Mouse (Mus musculus): ENCODE measurements around the gene Rnf126.
"Not testable (repeated sequence)": the region's sequence is repeated elsewhere in the genome, so short reads cannot be mapped to it uniquely, and the experiment has no call there.

The Rnf126 gene

DNA sequence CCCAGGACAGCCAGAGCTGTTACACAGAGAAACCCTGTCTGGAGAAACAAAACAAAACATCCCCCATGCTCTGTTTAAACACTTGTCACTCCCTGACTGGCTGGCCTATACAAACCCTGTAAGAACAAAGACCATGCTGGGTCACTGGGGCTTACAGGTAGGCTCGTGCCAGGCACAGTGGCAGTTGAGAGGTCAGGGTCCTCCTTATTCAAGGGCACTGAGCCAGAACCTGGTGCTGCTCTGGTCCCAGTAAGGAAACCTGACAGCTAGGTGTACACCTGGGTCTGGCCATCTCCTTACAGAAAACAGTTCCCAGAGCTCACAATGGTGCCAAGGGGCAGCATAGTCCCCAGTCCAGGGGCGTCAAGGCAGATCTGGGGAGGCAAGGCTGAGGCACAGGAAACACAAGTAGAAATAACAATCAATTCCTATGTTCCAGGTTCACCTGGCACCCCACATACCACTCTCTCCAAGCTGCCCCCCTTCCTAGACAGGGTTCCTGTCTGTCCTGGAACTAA lies 1.5 kb downstream of the Rnf126 start:
- DNase-seq = no peak

GRCm38 (mm10) chr10:79764234-79764633 lies 2.5 kb downstream of the Rnf126 start:
- no peak for DNase-seq

DNA sequence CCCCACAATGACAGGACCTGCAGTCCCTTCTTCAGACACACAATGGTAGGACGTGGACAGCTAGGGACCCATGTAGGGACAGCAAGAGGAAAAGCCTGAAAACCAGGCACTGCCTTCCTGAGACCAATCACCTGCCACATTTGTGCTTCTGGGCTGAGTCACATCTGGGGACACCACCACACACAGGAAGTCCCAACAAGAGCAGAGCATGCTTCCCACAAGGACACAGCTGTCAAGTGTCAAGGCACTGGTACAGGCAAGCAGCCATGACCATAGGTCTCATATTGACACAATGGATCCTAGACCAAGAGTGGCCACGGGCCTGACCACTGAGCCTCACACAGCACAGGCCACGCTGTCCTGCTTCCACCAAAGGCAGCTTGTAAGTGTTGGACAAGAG lies 3.9 kb downstream of the Rnf126 start:
- DNase-seq = no peak

- DNase-seq = no peak
These were observed 6.1 kb downstream of the Rnf126 start for GRCm38 (mm10) chr10:79760603-79761143.

GRCm38 (mm10) chr10:79759675-79760074 lies 7.1 kb downstream of the Rnf126 start:
- DNase-seq = not testable (repeated sequence)

DNA sequence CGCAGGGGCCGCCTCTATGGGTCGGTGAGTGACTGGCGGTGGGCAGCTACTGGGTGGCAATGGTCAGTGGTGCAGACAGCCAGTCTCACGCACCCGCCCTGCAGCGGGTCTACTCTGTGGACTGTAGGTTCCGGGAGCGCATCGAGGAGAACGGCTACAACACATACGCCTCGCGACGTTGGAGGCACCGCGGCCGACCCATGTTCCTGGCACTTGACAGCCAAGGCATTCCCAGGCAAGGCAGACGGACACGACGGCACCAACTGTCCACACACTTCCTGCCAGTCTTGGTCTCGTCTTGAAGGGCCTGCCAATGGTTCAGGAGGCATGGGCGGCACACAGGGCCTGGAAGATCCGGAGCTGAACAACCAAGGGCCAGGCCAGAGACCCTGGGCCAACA lies 10.1 kb downstream of the Rnf126 start:
- no peak for DNase-seq

GRCm38 (mm10) chr10:79755854-79756253 lies 10.9 kb downstream of the Rnf126 start:
- DNase-seq = no peak

DNA sequence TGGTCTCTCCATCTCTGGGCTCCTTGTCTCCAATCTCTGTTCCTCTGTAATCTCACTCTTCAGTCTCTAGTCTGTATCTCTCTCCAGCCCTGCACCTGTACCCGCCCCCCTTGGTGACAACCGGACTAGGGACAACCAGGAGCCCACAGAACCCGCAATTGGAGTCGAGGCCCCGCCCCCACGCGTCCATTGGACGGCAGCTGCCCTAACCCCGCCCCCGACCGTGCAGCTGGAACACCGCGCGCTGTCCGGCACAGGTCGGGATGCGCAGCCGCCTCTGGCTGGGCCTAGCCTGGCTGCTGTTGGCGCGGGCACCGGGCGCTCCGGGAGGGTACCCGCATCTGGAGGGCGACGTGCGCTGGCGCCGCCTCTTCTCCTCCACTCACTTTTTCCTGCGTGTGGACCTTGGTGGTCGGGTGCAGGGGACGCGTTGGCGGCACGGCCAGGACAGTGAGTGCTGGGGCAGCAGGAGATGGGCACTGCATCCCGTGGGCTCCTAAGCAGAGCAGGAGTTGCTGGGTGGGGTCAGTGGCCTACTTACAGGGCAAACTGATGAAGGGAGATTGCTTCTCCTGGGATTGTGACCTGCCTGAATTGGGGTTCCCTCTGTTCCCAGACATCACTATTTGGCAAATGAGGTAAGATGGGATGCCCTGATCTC lies 11.8 kb downstream of the Rnf126 start, which contains the start of gene Fgf22:
Gene Fgf22, plus strand, starts transcription at position 221 of the 661 bp plus-strand sequence.
- DNase-seq = peak in 1 of 2 experiments; percentile 38

DNA sequence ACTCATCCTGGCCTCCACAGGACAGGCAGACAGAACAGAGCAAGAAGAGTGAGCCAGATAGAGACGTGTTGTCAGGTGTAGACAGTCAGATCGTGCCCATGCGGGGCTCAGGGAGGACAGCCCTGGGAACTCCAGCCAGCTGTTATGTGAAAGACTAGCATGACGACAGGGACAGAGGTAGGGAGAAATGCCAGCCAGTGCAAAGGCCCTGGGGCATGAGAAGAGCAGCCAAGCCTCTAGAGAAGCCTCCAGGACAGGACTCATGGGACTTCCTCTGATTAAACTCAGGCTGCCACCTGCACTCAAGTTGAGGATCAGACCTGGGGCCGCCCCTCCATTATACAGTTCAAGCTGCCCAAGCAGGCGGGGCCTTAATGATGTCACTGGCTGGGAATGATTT lies 18.3 kb downstream of the Rnf126 start:
- DNase-seq = no peak

- no peak for DNase-seq
These were observed 20.0 kb downstream of the Rnf126 start for GRCm38 (mm10) chr10:79746774-79747151.

DNA sequence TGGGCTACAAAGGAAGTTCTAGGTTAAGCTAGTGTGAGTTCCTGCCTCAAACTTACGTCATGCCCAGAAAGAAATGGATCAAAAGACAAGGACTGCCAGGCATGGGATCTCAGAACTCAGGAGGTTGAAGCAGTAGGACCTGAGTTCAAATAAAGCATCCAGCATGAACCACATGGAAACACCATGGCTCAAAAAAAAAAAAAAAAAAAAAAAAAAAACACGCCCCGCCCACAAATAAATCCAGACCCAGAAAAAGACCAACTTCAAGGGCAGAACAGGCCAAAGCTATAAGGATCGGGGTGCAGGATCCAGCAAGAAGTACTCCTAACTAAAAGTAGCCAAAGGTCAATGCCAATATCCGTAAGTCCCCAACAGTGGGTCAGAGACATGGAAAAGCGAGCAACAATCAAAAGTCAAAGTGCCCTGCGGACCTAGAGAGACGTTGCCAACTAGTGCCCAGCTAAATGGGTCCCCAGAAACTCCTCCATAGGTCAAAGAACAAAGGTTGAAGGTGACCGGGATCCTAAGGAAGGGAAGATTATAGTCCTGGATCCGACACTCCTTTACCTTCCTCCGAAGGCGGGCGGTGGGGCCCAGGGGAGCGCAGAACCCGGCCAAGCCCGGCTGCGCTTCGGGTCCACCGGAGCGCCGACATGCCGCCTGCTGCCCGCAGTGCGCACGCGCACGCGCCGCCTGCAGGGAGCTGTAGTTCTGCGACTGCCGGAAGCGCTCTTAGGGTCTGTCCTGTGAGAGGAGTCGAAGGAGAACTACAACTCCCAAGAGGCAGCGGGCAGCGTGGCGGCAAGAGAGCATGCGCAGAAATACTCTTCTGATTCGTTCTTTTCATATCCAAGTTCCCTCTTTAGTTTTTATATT lies 20.6 kb downstream of the Rnf126 start, which contains the start of gene Polrmt:
Gene Polrmt, minus strand, starts transcription at position 684 of the 876 bp plus-strand sequence.
- peak; percentile 93 to 97 for DNase-seq

DNA sequence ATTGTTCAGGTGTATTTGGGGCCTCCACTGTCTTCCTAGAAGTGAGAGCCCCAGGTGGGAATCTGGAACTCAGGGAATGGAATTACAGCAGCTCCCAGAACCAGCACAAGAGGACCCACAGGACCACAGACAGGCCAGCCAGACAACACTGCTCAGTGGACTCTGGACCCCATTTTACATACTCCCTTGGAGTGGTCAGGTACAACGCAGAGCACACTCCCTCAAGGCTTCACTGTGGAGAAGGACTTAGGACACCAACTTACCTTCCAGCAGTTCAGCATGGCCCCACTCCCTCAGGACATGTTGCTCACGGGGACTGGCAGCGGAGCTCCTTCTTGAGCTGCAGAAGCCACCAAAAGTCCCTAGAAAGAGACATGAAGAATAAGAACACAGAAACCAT lies 21.3 kb downstream of the Rnf126 start:
- no peak for DNase-seq

DNA sequence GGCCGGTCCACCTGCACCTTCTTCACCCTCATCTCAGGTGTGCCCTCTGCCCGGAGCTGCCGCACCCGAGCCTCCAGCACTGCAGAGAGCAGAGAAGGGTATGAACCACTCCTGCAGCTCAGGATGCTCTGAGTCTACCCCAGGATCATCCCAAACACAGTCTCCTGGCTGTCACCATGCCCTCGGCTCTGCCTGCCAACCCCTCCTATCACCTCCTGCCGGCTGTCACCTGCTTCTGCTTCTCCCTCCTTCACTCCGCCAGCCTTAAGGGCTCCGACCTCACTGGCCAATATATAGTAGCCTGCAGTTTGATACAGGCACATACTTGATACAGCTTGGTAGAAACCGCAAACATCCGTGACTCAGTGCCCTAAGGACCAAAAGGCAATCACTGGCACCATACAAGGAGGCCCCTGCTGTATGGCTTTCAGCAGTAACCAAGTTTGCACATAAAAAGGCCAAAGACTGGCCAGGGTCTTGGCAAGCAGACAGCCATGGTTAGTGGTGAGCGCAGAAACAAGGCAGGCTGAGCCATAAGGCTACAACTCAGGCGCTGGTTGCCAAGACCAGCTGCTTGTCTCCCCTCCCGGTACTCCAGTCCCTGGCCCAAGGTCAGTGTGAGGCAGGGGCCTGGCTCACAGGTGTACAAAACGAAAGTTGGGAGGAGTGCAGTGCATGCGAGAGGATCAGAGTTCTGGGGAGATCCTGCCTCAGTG lies 22.9 kb downstream of the Rnf126 start:
- DNase-seq = no peak

DNA sequence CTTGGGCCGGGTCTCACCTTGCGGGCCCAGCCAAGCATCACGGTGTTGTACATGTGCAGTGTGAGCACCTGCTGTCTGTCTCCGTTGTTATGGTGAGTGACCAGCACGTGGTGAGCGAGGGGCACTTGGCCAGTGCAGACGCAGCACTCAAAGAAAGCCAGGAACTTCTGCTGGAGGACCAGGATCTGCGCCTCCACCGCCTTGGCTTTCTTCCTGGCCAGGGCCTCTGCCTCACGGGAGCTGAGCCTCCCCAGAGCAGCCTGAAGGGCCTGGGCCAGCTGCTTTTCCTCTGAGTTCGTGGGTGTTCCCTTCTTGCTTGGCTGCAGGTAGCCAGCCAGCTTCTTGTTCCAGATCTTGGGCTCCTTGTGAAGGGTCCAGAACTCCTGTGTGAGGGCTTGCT lies 23.6 kb downstream of the Rnf126 start:
- DNase-seq = no peak

DNA sequence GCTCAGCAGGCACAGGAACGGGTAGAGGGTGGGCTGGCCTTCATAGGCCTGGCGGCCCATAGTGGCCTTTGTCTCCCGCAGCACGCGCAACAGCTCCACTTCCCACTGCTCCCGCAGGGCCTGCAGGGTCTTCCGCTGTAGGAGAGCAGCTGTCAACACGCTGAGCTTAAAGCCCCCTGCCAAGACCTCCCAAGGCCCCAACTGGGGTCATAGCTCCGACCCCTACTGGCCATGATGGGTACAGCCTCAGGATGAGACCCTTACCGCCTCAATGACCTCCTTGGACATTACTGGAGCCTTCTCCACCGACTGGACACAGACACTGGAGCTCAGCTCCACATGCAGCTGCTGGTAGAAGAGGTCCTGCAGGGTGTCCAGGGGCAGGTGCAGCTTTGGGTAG lies 25.9 kb downstream of the Rnf126 start:
- no peak for DNase-seq

DNA sequence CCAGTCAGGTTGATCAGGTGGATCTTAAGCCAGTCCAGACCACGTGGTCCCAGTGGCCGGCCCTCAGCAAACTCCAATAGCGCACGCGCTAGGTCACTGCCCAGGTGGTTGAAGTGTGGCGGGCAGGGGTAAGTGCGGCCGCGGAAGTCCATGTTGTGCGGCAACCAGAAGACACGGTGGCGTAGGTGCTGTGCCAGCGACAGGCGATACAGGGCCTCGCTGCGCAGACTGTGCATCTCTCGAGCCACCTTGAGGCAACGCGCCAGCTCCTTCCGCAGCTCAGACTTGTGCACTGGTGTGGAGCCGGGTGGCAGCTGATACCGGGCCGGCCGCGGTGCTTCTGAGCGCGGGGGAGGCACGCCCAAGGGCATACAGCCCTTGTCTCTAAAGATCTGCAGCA lies 27.5 kb downstream of the Rnf126 start:
- no peak for DNase-seq

DNA sequence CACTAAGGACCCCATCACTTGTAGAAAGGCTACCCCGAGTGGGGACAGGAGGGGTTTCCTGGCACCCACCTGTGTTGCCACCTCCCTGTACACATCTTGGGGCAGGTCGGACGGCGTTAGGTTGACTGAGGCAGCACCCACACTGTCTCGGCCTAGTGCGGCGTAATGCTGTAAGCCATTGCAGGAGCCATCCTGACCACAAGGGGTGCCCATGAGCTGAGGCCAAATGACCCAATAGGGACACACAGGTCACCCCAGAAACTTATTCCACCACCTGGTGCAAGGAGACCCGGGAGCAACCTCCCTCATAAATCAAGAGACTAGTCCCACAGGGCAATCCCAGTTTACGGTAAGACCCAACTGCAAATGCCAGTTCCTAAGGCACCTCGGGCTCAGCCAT lies 28.5 kb downstream of the Rnf126 start:
- no peak for DNase-seq

- DNase-seq = no peak
These were observed 30.0 kb downstream of the Rnf126 start for GRCm38 (mm10) chr10:79736706-79737105.

DNA sequence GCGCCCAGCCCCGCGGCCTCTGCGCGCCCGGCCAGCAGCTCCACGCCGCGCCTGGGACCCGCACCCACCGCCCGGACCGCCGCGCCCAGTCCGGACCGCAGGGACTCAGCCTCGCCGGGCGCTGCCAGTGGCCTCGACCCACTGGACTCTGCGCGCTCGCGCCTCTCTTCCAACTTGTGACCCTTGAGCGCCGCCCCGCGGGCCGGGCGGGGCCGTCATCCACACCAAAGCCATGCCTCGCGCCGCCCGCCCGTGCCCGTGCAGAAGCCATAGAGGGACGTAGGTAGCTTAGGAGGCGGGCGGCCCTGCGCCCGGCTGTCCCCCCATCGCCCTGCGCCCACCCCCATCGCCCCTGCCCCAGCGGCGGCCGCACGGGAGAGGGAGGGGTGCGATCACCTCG lies 31.4 kb downstream of the Rnf126 start:
- DNase-seq = no peak

DNA sequence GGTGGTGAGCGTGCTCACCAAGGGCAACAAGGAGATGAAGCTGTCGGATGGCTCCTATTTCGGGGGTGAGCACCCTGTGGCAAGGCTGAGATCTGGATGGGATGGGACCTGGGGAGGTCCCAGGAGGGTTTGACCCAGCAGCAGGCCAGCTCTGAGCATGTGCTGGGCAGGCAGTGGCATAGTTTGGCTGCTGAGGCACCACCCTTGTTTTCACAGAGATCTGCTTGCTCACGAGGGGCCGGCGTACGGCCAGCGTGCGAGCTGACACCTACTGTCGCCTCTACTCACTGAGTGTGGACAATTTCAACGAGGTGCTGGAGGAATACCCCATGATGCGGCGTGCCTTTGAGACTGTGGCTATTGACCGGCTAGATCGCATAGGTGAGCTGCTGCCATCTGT lies 32.9 kb downstream of the Rnf126 start:
- DNase-seq = no peak

GRCm38 (mm10) chr10:79732500-79732899 lies 34.3 kb downstream of the Rnf126 start:
- peak; percentile 50 to 61 for DNase-seq

- DNase-seq = no peak
These were observed 37.3 kb downstream of the Rnf126 start for GRCm38 (mm10) chr10:79729357-79729965.

Data from thymus, postnatal 36 days (tissue).